Mouse (Mus musculus) kidney, adult 2 months (tissue): Measurements from ENCODE around the gene Gtpbp3.

ENCODE experiments used
- CTCF ChIP-seq: fragments of 200-500 bp; conservative IDR thresholded peaks from 2 replicates; pipeline ENCODE4 v1.5.1; 2011; ENCODE audit warnings: low read depth, mild to moderate bottlenecking, control low read depth, low read length, moderate library complexity, mixed read lengths; ENCODE audit not compliant: insufficient read depth, insufficient read length
- POLR2A ChIP-seq: fragments of 200-500 bp; IDR thresholded peaks from one replicate; pipeline ENCODE4 v1.6.1; 2011; ENCODE audit warnings: low read depth, low read length, control low read depth

- TF ChIP-seq POLR2A (no peak), CTCF (no peak)
Measured at GRCm38 (mm10) chr8:71454668-71455067, 33.2 kb upstream of the Gtpbp3 start.
